Mouse (Mus musculus) hindbrain, embryonic 16.5 days (tissue): ENCODE measurements around the gene Itpk1. TPM values are rescaled to one million over a fixed set of nuclear protein-coding genes. Genes with fewer than 3 reads are reported as not detected.

Experiments used
- ATAC-seq: fragments of 200-750 bp; cut with Nextera tagmentation; 2 replicates; pipeline ENCODE4 v1.8.0; 2017; ENCODE audit warnings: moderate TSS enrichment, moderate library complexity
- H3K27ac ChIP-seq: fragments of 300-500 bp; sonication (generic); 2 replicates; pipeline ENCODE4 v1.5.1; 2014; ENCODE audit warnings: low read depth, mild to moderate bottlenecking, control low read depth, low read length, moderate library complexity
- H3K27me3 ChIP-seq: fragments of 300-500 bp; sonication (generic); replicated peaks from 2 replicates; pipeline ENCODE4 v1.6.1; 2014; ENCODE audit warnings: low read length; ENCODE audit not compliant: control insufficient read depth, insufficient read depth
- H3K36me3 ChIP-seq: fragments of 300-500 bp; sonication (generic); 2 replicates; pipeline ENCODE4 v1.6.1; 2014; ENCODE audit warnings: mild to moderate bottlenecking, low read length, moderate library complexity, mixed read lengths; ENCODE audit not compliant: control insufficient read depth, insufficient read depth
- H3K4me1 ChIP-seq: fragments of 300-500 bp; sonication (generic); 2 replicates; pipeline ENCODE4 v1.6.1; 2014; ENCODE audit warnings: low read depth, low read length; ENCODE audit not compliant: control insufficient read depth, insufficient read depth
- H3K4me2 ChIP-seq: fragments of 300-500 bp; sonication (generic); 2 replicates; pipeline ENCODE4 v1.6.1; 2014; ENCODE audit warnings: mild to moderate bottlenecking, low read length, control low read depth, moderate library complexity
- H3K4me3 ChIP-seq: fragments of 300-500 bp; sonication (generic); 2 replicates; pipeline ENCODE4 v1.5.1; 2014; ENCODE audit warnings: mild to moderate bottlenecking, low read length, control low read depth, moderate library complexity
- H3K9ac ChIP-seq: fragments of 300-500 bp; sonication (generic); 2 replicates; pipeline ENCODE4 v1.6.1; 2014; ENCODE audit warnings: low read depth, mild to moderate bottlenecking, control low read depth, low read length, moderate library complexity
- H3K9me3 ChIP-seq: fragments of 300-500 bp; sonication (generic); 2 replicates; pipeline ENCODE4 v1.6.1; 2014; ENCODE audit warnings: mild to moderate bottlenecking, low read length, moderate library complexity; ENCODE audit not compliant: control insufficient read depth
- WGBS: fragments of 180-500 bp; shearing (Covaris S2); extraction: QIAGEN DNeasy Blood & Tissue Kit; methylation state at CpG from one replicate; pipeline ENCODE4 v1.1.7; 2014; 5-methylcytosine and 5-hydroxymethylcytosine counted together
- polyA plus RNA-seq: library from polyadenylated mRNA; unstranded; fragments of >200 nt; fragmentation: Nextera tagmentation; extraction: Ambion mirVana; gene quantifications from 2 replicates; pipeline ENCODE4 v1.2.1, GENCODE M21; 2015

Gene Itpk1
- polyA plus RNA-seq, 1 experiment from 2014 or later = 41.2 TPM

DNA sequence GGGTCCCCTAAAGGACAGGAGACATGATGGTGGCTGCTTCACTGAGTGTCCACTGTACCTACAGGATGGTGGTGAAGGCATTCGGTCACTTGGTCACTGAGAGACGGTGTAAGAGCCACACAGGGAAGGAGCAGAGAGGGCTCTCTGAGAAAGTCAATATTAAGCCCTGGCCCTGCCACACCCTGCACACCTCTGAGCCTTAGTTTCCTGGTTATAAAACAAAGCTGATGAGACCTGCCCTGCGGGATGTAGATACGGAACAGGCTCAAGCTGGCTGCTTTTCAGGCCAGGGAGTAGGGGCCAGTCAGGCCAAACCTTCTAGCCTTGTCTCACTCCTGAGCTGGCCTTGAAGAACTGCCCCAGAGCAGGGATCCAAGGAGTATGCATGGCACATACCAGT, 82.9 kb downstream of the Itpk1 start:
- no peak overlapping the region for H3K9ac ChIP-seq
- H3K9me3 ChIP-seq = no peaks in the 10 kb centered on the region
- ATAC-seq = no peak
- no peak overlapping the region for H3K4me3 ChIP-seq
- 94% methylated on average over 4 of the region's 4 CpGs for WGBS
- H3K4me1 ChIP-seq = peaks cover 4% of the 10 kb centered on the region
- no peak overlapping the region for H3K27ac ChIP-seq
- no peaks in the 10 kb centered on the region for H3K27me3 ChIP-seq
- H3K36me3 ChIP-seq = 0 out of 2 replicates have a peak, but pooled peaks cover 3% of the 10 kb centered on the region
- no peak overlapping the region for H3K4me2 ChIP-seq

DNA sequence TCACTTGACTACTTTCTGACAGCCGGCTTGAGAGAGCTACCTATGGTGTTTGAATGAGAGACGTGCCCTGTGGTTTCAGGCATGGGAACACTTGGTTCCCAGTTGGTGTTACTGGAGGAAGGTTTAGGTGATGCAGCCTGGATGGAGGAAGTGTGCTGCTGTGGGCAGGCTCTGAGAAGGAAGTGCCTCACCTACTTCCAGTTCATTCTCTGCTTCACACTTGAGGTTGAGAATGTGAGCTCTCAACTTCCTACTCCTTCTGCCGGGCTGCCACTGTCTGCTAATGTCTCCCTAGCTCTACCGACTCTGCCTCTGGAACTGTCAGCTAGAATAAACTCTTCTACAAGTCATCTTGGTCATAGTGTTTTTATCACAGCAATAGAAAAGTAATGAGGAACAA, 83.5 kb downstream of the Itpk1 start:
- H3K36me3 ChIP-seq = 0 out of 2 replicates have a peak, but pooled peaks cover 3% of the 10 kb centered on the region
- H3K4me3 ChIP-seq = no peak overlapping the region
- no peak overlapping the region for H3K4me2 ChIP-seq
- WGBS = 88% methylated on average over 4 of the region's 4 CpGs
- no peak overlapping the region for H3K27ac ChIP-seq
- H3K9ac ChIP-seq = no peak overlapping the region
- peaks cover 4% of the 10 kb centered on the region for H3K4me1 ChIP-seq
- H3K9me3 ChIP-seq = no peaks in the 10 kb centered on the region
- ATAC-seq = no peak
- no peaks in the 10 kb centered on the region for H3K27me3 ChIP-seq

DNA sequence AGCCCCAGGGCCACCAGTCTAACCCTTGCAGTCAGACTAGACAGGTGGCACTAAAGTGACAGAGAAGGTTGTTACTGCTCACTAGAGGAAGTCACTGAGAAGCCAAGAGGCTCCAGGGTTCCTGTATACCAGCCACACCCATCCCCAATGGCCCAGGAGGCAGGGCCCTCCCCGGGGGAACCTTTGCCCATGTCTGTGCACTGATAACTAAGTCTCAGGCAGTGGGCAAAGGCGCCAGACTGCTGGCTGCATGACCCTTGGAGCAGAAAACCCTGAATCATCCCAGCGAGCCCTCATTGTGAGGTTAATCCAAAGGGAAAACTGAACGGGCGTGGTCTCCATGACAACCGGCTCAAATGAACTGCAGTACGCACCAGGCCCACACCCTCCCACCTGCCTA, 84.8 kb downstream of the Itpk1 start:
- WGBS = 47% methylated on average over 7 of the region's 7 CpGs
- H3K9me3 ChIP-seq = no peaks in the 10 kb centered on the region
- H3K27ac ChIP-seq = no peak overlapping the region
- no peak overlapping the region for H3K4me2 ChIP-seq
- ATAC-seq = no peak
- H3K27me3 ChIP-seq = no peaks in the 10 kb centered on the region
- H3K4me1 ChIP-seq = peaks cover 4% of the 10 kb centered on the region
- 0 out of 2 replicates have a peak, but pooled peaks cover 3% of the 10 kb centered on the region for H3K36me3 ChIP-seq
- H3K9ac ChIP-seq = no peak overlapping the region
- no peak overlapping the region for H3K4me3 ChIP-seq

DNA sequence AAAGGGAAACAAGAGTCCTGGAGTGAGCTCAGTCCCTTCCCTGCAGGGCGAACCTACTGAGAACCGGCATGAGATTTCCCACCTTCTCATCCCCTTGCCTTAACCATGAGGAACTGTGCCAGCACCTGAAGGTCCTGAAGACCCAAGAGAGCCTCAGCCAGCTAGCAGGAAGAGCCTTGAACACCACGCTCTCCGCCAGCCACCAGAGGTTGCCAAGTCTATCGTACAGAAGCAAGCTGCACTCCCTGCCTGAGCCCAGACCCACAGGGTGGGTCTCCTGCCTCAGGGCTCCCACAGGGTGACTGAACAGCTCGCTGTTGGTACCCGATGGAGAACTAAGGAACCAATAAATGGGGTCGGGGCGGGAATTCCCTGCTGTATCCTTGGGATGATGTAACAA, 86.6 kb downstream of the Itpk1 start:
- ATAC-seq = no peak
- H3K27me3 ChIP-seq = no peaks in the 10 kb centered on the region
- H3K4me3 ChIP-seq = no peak overlapping the region
- no peak overlapping the region for H3K27ac ChIP-seq
- H3K4me1 ChIP-seq = peaks cover 4% of the 10 kb centered on the region
- no peaks in the 10 kb centered on the region for H3K9me3 ChIP-seq
- 60% methylated on average over 9 of the region's 9 CpGs for WGBS
- H3K4me2 ChIP-seq = no peak overlapping the region
- 0 out of 2 replicates have a peak, but pooled peaks cover 3% of the 10 kb centered on the region for H3K36me3 ChIP-seq
- H3K9ac ChIP-seq = no peak overlapping the region

DNA sequence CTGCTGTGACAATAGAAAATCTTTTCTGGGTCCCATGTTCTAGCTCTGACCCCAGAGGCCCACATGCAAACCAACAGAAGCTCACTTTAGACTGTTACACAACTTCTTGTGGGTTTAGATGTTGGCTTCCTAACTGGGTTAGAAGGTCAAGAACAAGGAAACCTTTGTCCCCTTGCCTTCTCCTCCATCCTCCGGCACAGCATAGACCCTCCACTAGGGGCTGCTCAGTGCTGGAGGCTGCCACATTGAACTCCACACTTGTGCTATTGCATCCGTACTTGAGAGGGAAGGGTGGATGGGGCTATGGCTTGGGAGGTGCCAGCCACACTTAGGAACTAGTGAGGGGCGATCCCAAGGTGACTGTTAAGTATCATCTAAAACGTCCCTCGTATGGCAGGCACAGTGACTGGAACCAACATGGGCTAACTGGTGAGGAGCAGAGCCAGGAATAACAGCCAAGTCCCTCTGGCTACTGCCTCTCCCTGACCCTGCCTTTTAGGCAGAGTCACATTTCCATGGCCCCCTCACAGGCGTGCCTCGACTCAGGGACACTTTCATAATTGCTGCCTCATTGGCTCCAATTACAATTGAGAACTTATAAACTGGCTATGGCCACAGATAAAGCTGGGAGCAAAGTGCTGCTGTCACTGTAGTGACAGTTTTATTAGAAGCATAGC, 87.7 kb downstream of the Itpk1 start:
- ATAC-seq = no peak; the same call in 1 of the 2 replicates
- H3K9ac ChIP-seq = no peak overlapping the region
- H3K9me3 ChIP-seq = no peaks in the 10 kb centered on the region
- no peak overlapping the region for H3K4me3 ChIP-seq
- no peaks in the 10 kb centered on the region for H3K27me3 ChIP-seq
- WGBS = 55% methylated on average over 7 of the region's 7 CpGs
- 0 out of 2 replicates have a peak, but pooled peaks cover 3% of the 10 kb centered on the region for H3K36me3 ChIP-seq
- H3K4me1 ChIP-seq = peaks cover 4% of the 10 kb centered on the region
- H3K4me2 ChIP-seq = no peak overlapping the region
- H3K27ac ChIP-seq = no peak overlapping the region

DNA sequence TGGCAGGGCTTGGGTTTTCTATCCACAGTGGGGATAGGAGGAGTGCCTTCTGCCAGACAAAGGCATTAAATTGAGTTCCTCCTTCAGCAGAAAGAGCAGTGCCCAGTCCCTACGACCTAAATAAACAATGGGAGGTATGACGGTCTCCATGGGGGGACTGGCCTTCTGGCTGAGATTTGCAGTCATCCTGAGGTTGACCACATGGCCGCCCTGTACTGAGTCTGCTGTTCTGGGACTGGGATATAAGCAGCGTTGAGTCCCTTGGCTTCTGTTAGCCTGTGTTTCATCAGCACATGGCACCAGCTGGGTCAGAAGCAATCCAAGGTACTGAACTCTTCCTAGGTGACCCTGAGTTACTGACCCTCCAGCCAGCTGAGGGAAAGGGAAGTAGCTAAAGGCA, 88.5 kb downstream of the Itpk1 start:
- no peaks in the 10 kb centered on the region for H3K36me3 ChIP-seq
- H3K9me3 ChIP-seq = no peaks in the 10 kb centered on the region
- no peak for ATAC-seq
- H3K4me1 ChIP-seq = peaks cover 4% of the 10 kb centered on the region
- no peak overlapping the region for H3K4me3 ChIP-seq
- H3K4me2 ChIP-seq = no peak overlapping the region
- H3K27me3 ChIP-seq = no peaks in the 10 kb centered on the region
- WGBS = 58% methylated on average over 4 of the region's 4 CpGs
- no peak overlapping the region for H3K27ac ChIP-seq
- H3K9ac ChIP-seq = no peak overlapping the region

DNA sequence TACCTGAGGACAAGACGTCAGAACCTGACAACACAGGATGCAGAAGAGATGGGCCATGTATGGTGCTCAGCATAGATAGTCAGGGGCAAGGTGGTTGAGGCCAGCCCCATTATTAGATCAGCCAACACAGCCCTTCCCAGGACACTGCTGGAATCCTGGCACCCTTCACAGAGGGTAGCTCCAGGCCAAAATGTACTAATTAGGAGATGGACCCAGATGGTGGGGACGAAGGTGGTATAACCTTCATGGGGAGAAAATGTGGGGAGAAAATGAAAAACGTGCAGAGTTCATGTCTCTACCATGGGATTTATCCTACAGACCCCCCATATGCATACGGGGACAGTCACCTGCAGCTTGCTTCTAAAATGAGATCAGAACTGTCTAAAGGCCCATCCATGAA, 91.3 kb downstream of the Itpk1 start:
- Histone ChIP-seq H3K27ac (no peak overlapping the region), H3K36me3 (no peaks in the 10 kb centered on the region), H3K9ac (no peak overlapping the region), H3K27me3 (no peaks in the 10 kb centered on the region), H3K4me3 (no peak overlapping the region), H3K4me1 (peaks cover 7% of the 10 kb centered on the region), H3K4me2 (no peak overlapping the region), H3K9me3 (no peaks in the 10 kb centered on the region)
- ATAC-seq = no peak
- WGBS = 84% methylated on average over 4 of the region's 4 CpGs

DNA sequence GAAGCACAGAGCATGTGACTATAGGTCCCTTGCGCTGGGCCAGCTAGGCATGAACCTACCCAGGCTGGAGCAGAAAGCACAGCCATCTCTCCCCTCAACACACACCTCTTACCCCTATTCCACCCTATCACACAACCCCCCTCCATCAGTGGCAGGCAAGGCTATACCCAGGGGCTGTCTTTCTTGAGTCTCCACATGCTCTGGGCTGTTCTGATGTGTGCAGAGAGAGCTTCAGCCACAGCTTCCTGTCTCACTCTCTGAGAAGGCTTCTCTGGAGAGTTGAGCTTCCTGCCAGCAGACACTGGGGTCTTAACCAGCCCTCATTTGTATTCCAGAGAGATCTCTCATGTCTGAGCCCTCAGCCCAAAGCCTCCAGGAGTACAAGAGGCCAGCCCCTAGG, 92.3 kb downstream of the Itpk1 start:
- no peaks in the 10 kb centered on the region for H3K36me3 ChIP-seq
- H3K4me3 ChIP-seq = no peak overlapping the region
- H3K4me1 ChIP-seq = peaks cover 8% of the 10 kb centered on the region
- WGBS = 100% methylated on average over 1 of the region's 1 CpGs
- no peaks in the 10 kb centered on the region for H3K9me3 ChIP-seq
- H3K27me3 ChIP-seq = no peaks in the 10 kb centered on the region
- ATAC-seq = peak; percentile 40
- no peak overlapping the region for H3K9ac ChIP-seq
- no peak overlapping the region for H3K27ac ChIP-seq
- no peak overlapping the region for H3K4me2 ChIP-seq

DNA sequence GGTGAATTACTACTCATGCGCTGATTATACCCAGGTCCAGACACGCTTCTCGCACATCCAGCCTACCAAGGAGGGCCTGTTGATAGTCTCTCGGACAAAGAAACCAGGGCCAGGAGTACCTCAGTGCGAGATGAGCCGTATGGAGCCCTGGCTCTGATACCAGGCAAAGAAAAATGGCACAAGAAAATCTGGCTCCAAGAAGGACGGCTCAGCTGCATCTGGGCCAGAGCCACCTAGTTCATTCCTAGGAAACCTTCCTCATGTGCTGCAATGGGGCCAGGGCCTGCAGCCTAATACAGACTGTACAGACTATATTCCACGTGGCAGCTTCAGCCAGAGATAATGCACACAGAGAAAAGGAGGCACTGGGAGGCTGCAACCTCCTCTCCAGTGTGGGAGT, 93.8 kb downstream of the Itpk1 start:
- no peak overlapping the region for H3K4me2 ChIP-seq
- H3K4me3 ChIP-seq = no peak overlapping the region
- no peak for ATAC-seq
- no peaks in the 10 kb centered on the region for H3K27me3 ChIP-seq
- H3K27ac ChIP-seq = no peak overlapping the region
- H3K36me3 ChIP-seq = no peaks in the 10 kb centered on the region
- peaks cover 6% of the 10 kb centered on the region; the same call in 1 of the 2 replicates for H3K4me1 ChIP-seq
- H3K9me3 ChIP-seq = no peaks in the 10 kb centered on the region
- no peak overlapping the region for H3K9ac ChIP-seq
- 92% methylated on average over 8 of the region's 8 CpGs for WGBS
